ENCODE assay signal across 20 mouse cellular contexts in genomic region chr1:189209029-189209714, GRCm38 (mm10).
DNase-seq lines count a peak whose midpoint lies in the region; ATAC-seq and TF ChIP-seq lines count a peak whose summit lies in the region.
"Had no signal": no experiment of that assay in that cellular context is flagged by ENCODE, and none has a peak within 500 bp of the region (broad histone marks: within the 10 kb centered on the region; RNA-seq: fewer than 3 reads in every experiment).

No protein-coding gene starts in this region.

- WGBS in forebrain, embryonic 11.5 days: 65% methylated on average over 12 of the region's 12 CpGs
- 68% methylated on average over 12 of the region's 12 CpGs for WGBS in forebrain, postnatal 0 days
- WGBS in midbrain, embryonic 11.5 days: 63% methylated on average over 12 of the region's 12 CpGs
- WGBS in midbrain, embryonic 16.5 days: 60% methylated on average over 12 of the region's 12 CpGs
- 49% methylated on average over 12 of the region's 12 CpGs for WGBS in hindbrain, embryonic 15.5 days

- H3K27ac ChIP-seq in forebrain, embryonic 11.5 days (ENCODE audit: low read depth, low read length): no peak overlapping the region; the same call in 1 of the 2 replicates
- no peak overlapping the region for H3K27ac ChIP-seq in forebrain, postnatal 0 days (ENCODE audit: low read depth, low read length)
- H3K27ac ChIP-seq in midbrain, embryonic 11.5 days (ENCODE audit: low read depth, low read length): no peak overlapping the region
- no peak overlapping the region for H3K27ac ChIP-seq in midbrain, embryonic 16.5 days (ENCODE audit: low read length)
- no peak overlapping the region for H3K27ac ChIP-seq in hindbrain, embryonic 15.5 days (replicated peaks)
- H3K27ac ChIP-seq: heart, embryonic 10.5 days; intestine, embryonic 15.5 days; limb, embryonic 15.5 days had no signal

- H3K4me3 ChIP-seq in forebrain, embryonic 11.5 days (ENCODE audit: low read depth, low read length): no peak overlapping the region
- no peak overlapping the region for H3K4me3 ChIP-seq in forebrain, postnatal 0 days (ENCODE audit: low read depth, low read length)
- no peak overlapping the region for H3K4me3 ChIP-seq in midbrain, embryonic 11.5 days (ENCODE audit: low read depth, low read length)
- H3K4me3 ChIP-seq in midbrain, embryonic 16.5 days (ENCODE audit: low read depth, low read length): no peak overlapping the region
- no peak overlapping the region for H3K4me3 ChIP-seq in hindbrain, embryonic 15.5 days
- H3K4me3 ChIP-seq: erythroblast, embryonic 14.5 days; heart, embryonic 10.5 days; intestine, embryonic 15.5 days; limb, embryonic 15.5 days had no signal

- peak; percentile 70; the same call in 1 of the 2 replicates for ATAC-seq in forebrain, embryonic 11.5 days (replicated peaks; ENCODE audit: low FRiP score)
- no peak for ATAC-seq in forebrain, postnatal 0 days
- peak; percentile 79 for ATAC-seq in midbrain, embryonic 11.5 days (ENCODE audit: low FRiP score)
- ATAC-seq in midbrain, embryonic 16.5 days: no peak
- ATAC-seq in hindbrain, embryonic 15.5 days (ENCODE audit: low FRiP score, low read depth): peak; percentile 42; the same call in 1 of the 2 replicates

- no peaks in the 10 kb centered on the region for H3K27me3 ChIP-seq in forebrain, embryonic 11.5 days (ENCODE audit: control insufficient read depth, insufficient read depth, low read length)
- H3K27me3 ChIP-seq in forebrain, postnatal 0 days (ENCODE audit: insufficient read depth, low read length): no peaks in the 10 kb centered on the region
- H3K27me3 ChIP-seq in midbrain, embryonic 11.5 days (ENCODE audit: control insufficient read depth, insufficient read depth, low read length): no peaks in the 10 kb centered on the region
- no peaks in the 10 kb centered on the region for H3K27me3 ChIP-seq in midbrain, embryonic 16.5 days (ENCODE audit: control insufficient read depth, insufficient read depth, low read depth, low read length)
- no peaks in the 10 kb centered on the region for H3K27me3 ChIP-seq in hindbrain, embryonic 15.5 days
- H3K27me3 ChIP-seq: intestine, embryonic 15.5 days; limb, embryonic 15.5 days had no signal

- TF ChIP-seq CTCF in forebrain, postnatal 0 days (IDR thresholded peaks at IDR 0.05; ENCODE audit: low read depth): no peak

- H3K36me3 ChIP-seq in forebrain, embryonic 11.5 days (ENCODE audit: control insufficient read depth, insufficient read depth, low read length): no peaks in the 10 kb centered on the region
- peaks cover 16% of the 10 kb centered on the region for H3K36me3 ChIP-seq in forebrain, postnatal 0 days (ENCODE audit: insufficient read depth)
- H3K36me3 ChIP-seq in midbrain, embryonic 11.5 days (ENCODE audit: control insufficient read depth, insufficient read depth, low read length): no peaks in the 10 kb centered on the region
- H3K36me3 ChIP-seq in midbrain, embryonic 16.5 days (ENCODE audit: control insufficient read depth, insufficient read depth, low read length): peaks cover 2% of the 10 kb centered on the region; the same call in 1 of the 2 replicates
- H3K36me3 ChIP-seq in hindbrain, embryonic 15.5 days: peaks cover 20% of the 10 kb centered on the region
- H3K36me3 ChIP-seq: heart, embryonic 10.5 days; intestine, embryonic 15.5 days; limb, embryonic 15.5 days had no signal

- H3K9ac ChIP-seq in forebrain, embryonic 11.5 days (ENCODE audit: low read length): no peak overlapping the region
- H3K9ac ChIP-seq in forebrain, postnatal 0 days: no peak overlapping the region
- H3K9ac ChIP-seq in midbrain, embryonic 11.5 days (ENCODE audit: low read length): no peak overlapping the region
- no peak overlapping the region for H3K9ac ChIP-seq in midbrain, embryonic 16.5 days (ENCODE audit: low read depth, low read length)
- H3K9ac ChIP-seq in hindbrain, embryonic 15.5 days: no peak overlapping the region
- H3K9ac ChIP-seq: intestine, embryonic 15.5 days; limb, embryonic 15.5 days had no signal

- H3K9me3 ChIP-seq in forebrain, embryonic 11.5 days (ENCODE audit: control insufficient read depth, low read length): no peaks in the 10 kb centered on the region; the same call in 1 of the 2 replicates
- no peaks in the 10 kb centered on the region for H3K9me3 ChIP-seq in forebrain, postnatal 0 days (ENCODE audit: low read length)
- H3K9me3 ChIP-seq in midbrain, embryonic 11.5 days (ENCODE audit: control insufficient read depth, low read length): no peaks in the 10 kb centered on the region
- H3K9me3 ChIP-seq in midbrain, embryonic 16.5 days (replicated peaks; ENCODE audit: control insufficient read depth, low read length, poor library complexity, severe bottlenecking): no peaks in the 10 kb centered on the region; the same call in 1 of the 2 replicates
- H3K9me3 ChIP-seq in hindbrain, embryonic 15.5 days: no peaks in the 10 kb centered on the region
- H3K9me3 ChIP-seq: heart, embryonic 10.5 days; intestine, embryonic 15.5 days; limb, embryonic 15.5 days had no signal

- no peak overlapping the region for H3K4me2 ChIP-seq in forebrain, embryonic 11.5 days (ENCODE audit: low read depth, low read length, severe bottlenecking)
- no peak overlapping the region for H3K4me2 ChIP-seq in forebrain, postnatal 0 days (ENCODE audit: low read depth)
- H3K4me2 ChIP-seq in midbrain, embryonic 11.5 days: no peak overlapping the region
- H3K4me2 ChIP-seq in midbrain, embryonic 16.5 days (ENCODE audit: low read length): no peak overlapping the region
- H3K4me2 ChIP-seq in hindbrain, embryonic 15.5 days: no peak overlapping the region
- H3K4me2 ChIP-seq: intestine, embryonic 15.5 days; limb, embryonic 15.5 days had no signal

- intact Hi-C loops in heart, postnatal 25 days (cut with DNase I): no loop called here

- no peak for DNase-seq in forebrain, embryonic 11.5 days (ENCODE audit: low spot score)
- DNase-seq in forebrain, postnatal 0 days: no peak
- DNase-seq in midbrain, embryonic 11.5 days (ENCODE audit: low spot score, missing footprints): no peak
- peak; percentile 4 for DNase-seq in ZHBTc4 (ENCODE audit: low read depth, low spot score)
- no peak for DNase-seq in heart, postnatal 25 days (ENCODE audit: low spot score)
- DNase-seq: adrenal gland, postnatal 36 days; B cell, adult 2 months; cerebellum, adult 8-10 months; gastrocnemius, postnatal 25 days; heart, postnatal 10 days; layer of hippocampus, postnatal 36 days; lung, adult 18-20 months; lung, postnatal 36 days; thymus, postnatal 36 days had no signal

- H3K4me1 ChIP-seq in forebrain, embryonic 11.5 days (replicated peaks; ENCODE audit: control insufficient read depth, insufficient read depth, low read length): no peaks in the 10 kb centered on the region
- H3K4me1 ChIP-seq in forebrain, postnatal 0 days (ENCODE audit: insufficient read depth): no peaks in the 10 kb centered on the region
- peaks cover 3% of the 10 kb centered on the region; the same call in 1 of the 2 replicates for H3K4me1 ChIP-seq in midbrain, embryonic 11.5 days (ENCODE audit: control insufficient read depth, insufficient read depth, low read length)
- H3K4me1 ChIP-seq in midbrain, embryonic 16.5 days (ENCODE audit: control insufficient read depth, insufficient read depth, low read length): no peaks in the 10 kb centered on the region
- no peaks in the 10 kb centered on the region for H3K4me1 ChIP-seq in hindbrain, embryonic 15.5 days (replicated peaks)
- H3K4me1 ChIP-seq: intestine, embryonic 15.5 days; limb, embryonic 15.5 days had no signal

Comparison
In these comparisons a context has a peak if more than half of its experiments do, and no peak if none do; other contexts are left out.
1. ATAC-seq: peak in forebrain, embryonic 11.5 days (single experiment), midbrain, embryonic 11.5 days (single experiment) and hindbrain, embryonic 15.5 days (single experiment); none in forebrain, postnatal 0 days (single experiment) and midbrain, embryonic 16.5 days (single experiment).